Mouse (Mus musculus): ENCODE data around the gene Akirin1.
A peak's percentile ranks its signal among the peaks of the same experiment; 100 is the strongest.

Akirin1 gene

GRCm38 (mm10) chr4:123750152-123750651, at the start of gene Akirin1:
Gene Akirin1, minus strand, starts transcription at chr4:123750345.
- peak; percentile 97 for DNase-seq (ENCODE audit: low spot score)

DNA sequence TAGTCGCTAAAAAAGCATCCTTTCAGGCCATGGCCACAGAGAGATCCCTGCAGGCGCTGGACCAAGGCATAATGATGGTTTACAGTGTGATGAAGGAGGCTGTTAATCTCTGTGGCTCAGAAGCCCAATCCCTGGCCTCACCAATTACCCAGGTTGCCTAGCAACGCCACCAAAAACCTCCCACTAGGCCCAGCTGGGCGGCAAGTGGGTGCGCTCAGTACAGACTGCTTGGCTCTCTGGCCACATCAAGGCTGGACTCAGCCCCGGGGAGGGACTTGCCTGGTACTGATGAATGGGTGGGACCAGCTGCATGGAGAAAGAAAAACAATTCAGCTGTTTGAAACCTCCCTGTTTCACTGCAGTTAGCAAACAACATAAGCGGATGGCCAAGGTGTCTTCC, 47.7 kb upstream of the Akirin1 start:
- DNase-seq (ENCODE audit: low spot score) = no peak

DNA sequence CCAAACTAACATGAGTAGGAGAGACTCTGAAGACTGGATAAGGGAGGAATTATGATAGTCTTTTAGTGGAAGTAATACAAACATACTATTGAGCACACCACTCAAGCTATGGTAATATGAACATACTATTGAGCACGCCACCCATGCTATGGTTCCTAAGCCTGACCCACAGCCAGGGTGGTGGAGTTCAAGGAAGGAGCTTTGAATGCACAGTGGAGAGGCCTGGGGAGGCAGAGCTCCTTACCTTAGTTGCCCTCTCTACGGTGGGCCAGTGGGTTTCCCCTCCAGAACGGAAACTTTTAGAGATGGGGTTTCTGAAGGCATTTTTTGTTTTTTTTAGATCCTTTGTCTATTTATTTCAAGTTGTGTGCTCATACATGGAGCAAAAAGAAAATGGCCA, 47.3 kb upstream of the Akirin1 start:
- DNase-seq (ENCODE audit: low spot score) = no peak

DNA sequence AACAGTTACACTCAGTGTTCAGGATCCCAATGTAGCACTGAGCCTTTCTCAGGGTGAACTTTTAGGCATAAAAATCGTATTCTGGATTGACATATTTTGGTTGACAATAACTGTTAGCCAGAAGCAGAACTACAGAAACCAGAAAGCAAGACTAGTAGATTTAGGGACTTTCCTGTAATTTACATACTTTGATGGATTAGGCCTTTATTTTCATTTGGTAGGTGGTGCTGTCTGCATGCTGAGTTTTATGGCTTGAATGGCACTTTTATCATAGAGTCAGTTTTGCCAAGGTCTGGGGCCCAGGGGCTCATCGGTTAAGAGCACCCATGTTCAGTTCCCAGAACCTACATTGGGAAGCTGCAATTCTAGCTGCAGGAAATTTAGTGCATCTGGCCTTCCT, 44.9 kb upstream of the Akirin1 start:
- DNase-seq (ENCODE audit: low spot score) = no peak

DNA sequence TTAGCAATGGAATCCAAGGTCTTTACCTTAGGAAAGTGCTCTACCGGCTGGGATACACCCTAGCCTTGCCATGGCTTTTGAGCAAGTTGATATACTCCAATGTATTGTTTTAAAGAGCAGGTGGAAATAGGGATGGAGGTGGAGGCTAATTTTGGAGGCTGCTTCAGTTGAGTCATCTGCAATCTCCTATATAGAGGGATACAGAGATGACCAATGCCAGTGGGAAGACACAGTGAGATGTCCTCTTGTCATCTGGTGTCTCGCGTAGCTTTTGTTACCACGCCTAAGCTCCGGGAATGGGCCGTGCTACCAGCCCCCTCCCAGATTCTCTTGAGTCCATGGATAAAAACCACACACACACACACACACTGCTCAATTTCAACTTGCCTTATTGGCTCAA, 43.0 kb upstream of the Akirin1 start:
- no peak for DNase-seq (ENCODE audit: low spot score)

- no peak for DNase-seq (ENCODE audit: low spot score)
Measured at GRCm38 (mm10) chr4:123792666-123793065, 42.5 kb upstream of the Akirin1 start.

- DNase-seq (ENCODE audit: low spot score) = peak; percentile 47
Measured at GRCm38 (mm10) chr4:123787191-123787985, 37.2 kb upstream of the Akirin1 start, which contains the start of gene Rhbdl2. Gene Rhbdl2, plus strand, starts transcription at chr4:123787874.

DNA sequence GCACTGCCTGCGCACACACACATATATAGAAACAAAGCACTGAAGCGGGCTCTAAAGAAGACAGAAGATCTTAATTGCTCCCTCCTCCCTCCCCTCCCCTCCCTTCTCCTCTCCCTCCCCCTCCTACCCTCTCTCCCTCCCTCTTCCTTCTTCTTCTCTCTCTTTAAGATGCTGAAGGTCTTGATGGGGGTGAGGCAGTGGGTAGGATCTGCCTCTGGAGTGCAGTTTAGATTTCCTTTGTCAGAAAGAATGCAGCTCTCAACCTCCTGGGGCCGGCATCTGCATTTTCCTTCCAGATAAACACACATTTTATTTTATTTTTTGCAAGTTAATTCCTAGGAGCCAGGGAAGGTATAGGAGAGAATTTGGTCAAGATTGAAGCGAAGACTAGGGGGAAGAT, 18.1 kb upstream of the Akirin1 start:
- no peak for DNase-seq (ENCODE audit: low spot score)

GRCm38 (mm10) chr4:123767807-123768206, 17.7 kb upstream of the Akirin1 start:
- no peak for DNase-seq (ENCODE audit: low spot score)

GRCm38 (mm10) chr4:123765071-123765470, 14.9 kb upstream of the Akirin1 start:
- no peak for DNase-seq (ENCODE audit: low spot score)

DNA sequence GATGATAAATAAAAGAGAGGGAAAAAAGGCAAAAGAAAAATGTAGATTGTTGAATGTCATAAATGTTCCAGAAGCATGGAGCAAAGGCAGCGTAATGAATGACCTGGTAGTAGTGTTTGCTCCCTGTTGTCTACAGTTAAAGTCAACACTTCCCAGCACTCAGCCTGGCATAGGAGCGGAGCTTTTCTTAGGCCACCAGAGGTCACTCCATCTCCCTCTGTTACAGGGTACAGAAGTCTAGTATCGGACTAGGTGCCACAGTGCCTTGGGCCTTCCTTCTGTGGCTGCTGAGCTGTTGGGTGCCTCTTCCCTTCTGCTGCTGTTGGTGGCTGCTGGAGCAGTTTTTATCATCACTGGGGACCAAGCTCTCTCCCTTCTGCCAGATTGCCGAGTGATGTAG, 8.2 kb upstream of the Akirin1 start:
- DNase-seq (ENCODE audit: low spot score) = no peak

- peak; percentile 52 for DNase-seq (ENCODE audit: low spot score)
Measured at GRCm38 (mm10) chr4:123750707-123751312, 665 bp upstream of the Akirin1 start.

GRCm38 (mm10) chr4:123749484-123750130, 538 bp downstream of the Akirin1 start:
- DNase-seq (ENCODE audit: low spot score) = peak; percentile 74

DNA sequence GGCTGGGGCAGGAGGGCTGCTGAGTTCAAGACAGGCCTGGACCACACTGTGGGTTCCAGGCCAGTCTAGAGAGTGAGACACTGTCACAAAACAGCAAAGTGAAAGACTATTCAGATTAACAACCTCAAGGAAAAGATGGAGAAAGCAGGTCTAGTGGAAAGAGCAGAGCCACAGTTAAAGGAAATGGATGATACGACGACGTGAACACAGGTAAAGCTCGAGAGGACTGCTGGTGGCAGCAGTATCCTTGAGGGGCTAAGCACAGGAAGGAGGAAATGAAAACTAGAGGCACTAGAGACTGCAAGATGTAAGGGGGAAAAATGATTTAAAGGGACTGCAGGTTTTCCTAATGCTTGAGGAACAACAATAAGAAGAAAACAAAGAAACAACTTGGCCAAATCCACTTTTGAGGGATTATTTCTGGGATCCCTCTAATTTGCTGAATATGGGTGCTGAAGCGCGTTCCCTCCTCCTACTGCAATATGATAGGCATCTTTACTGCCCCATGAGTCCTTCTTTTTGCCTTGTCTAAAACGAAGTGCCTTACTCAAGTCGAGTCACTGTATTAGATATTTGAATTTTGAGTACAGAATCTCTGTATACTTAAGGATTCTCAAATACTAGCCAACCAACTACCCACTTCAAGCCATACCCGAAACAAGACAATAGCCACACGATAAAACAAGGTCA, 1.3 kb downstream of the Akirin1 start:
- no peak for DNase-seq (ENCODE audit: low spot score)

DNA sequence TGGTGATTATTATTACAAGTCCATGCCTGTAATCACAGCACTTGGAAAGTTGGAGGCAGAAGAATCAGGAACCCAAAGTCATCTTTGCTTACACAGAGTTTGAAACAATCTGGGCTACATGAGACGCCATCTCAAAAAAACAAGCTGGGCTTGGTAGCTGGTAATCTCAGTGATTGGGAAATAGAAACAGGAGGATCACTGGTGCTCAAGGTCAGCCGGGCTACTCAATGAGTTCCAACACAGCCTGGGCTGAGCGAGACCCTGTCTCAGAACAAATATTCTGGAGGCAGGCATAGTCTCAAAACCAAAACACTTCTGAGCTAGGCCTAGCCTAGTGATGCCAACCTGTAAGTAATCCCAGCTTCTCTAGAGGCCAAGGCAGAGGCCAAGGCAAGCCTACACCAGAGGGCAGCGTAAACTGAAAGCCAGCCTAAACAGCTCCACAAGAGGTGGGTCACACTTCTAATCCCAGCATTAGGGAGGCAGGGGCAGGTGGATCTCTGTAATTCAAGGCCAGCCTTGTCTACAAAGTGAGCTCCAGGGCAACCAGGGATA, 4.8 kb downstream of the Akirin1 start:
- no peak for DNase-seq (ENCODE audit: low spot score)

DNA sequence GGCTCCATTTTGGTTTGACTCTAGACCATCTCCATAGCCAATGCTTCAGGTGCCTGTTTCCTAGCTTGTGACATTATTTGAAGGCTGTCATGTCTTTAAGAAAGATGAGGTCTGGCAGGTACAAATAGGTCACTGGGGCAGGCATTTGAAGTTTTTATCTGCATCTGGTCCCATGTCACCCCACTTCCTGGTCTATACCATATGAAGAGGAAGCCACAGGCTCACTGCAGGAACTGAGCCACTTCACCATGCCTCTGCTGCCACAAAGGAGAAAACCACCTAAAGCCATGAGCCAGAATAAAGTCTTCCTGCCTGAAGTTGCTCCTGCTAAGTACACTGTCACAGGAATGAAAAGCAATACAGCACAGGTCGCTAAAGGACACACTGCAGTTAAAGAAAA, 7.3 kb downstream of the Akirin1 start:
- DNase-seq (ENCODE audit: low spot score) = no peak

GRCm38 (mm10) chr4:123738708-123739107, 11.4 kb downstream of the Akirin1 start:
- DNase-seq (ENCODE audit: low spot score) = no peak

GRCm38 (mm10) chr4:123733532-123733931, 16.6 kb downstream of the Akirin1 start:
- DNase-seq (ENCODE audit: low spot score) = no peak

DNA sequence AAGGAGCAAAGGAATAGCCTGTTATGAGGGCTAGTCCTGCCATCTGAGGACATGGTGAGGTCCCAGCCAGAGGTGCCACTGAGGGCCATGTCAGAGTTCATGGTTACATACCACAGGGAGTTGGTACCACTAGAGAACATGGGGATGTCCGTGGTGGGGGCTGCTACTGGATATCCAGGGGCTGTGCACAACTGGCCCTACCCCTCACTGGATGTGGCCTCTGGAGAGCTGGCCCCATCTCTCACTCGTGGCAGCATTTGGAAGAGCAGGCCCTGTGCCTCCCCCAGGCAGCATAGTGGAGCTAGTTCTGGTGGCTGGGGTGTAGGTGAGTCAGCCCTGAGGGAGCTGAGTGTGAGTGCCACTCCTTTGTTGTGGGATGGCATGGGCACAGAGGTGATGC, 17.2 kb downstream of the Akirin1 start:
- no peak for DNase-seq (ENCODE audit: low spot score)

GRCm38 (mm10) chr4:123732163-123732910, 17.8 kb downstream of the Akirin1 start:
- DNase-seq (ENCODE audit: low spot score) = no peak

GRCm38 (mm10) chr4:123721761-123722160, 28.4 kb downstream of the Akirin1 start:
- DNase-seq (ENCODE audit: low spot score) = no peak
